Mouse (Mus musculus): ENCODE results near the gene Mmp9. TPM values are rescaled to one million over a fixed set of nuclear protein-coding genes. Genes with fewer than 3 reads are reported as not detected.

The Mmp9 gene
- polyA plus RNA-seq, 1 experiment = 1.8 TPM

- no peak for DNase-seq
- Histone ChIP-seq H3K4me1 (ENCODE audit: control insufficient read depth, insufficient read depth, low read length) (peaks cover 10% of the 10 kb centered on the region; the same call in 1 of the 2 replicates), H3K36me3 (ENCODE audit: control insufficient read depth, insufficient read depth, low read length) (peaks cover 8% of the 10 kb centered on the region; the same call in 1 of the 2 replicates), H3K4me3 (ENCODE audit: insufficient read depth, low read depth, low read length) (no peak overlapping the region), H3K27ac (ENCODE audit: insufficient read depth, low read depth, low read length) (no peak overlapping the region), H3K27me3 (replicated peaks; ENCODE audit: control insufficient read depth, insufficient read depth, low read length) (no peaks in the 10 kb centered on the region)
- 96% methylated on average over 12 of the region's 12 CpGs for WGBS
- no peak for TF ChIP-seq CTCF (conservative IDR thresholded peaks at IDR 0.05; ENCODE audit: insufficient read depth, insufficient read length, low read depth, low read length)
- no peak for TF ChIP-seq POLR2A (IDR thresholded peaks at IDR 0.05; ENCODE audit: low read depth, low read length)
Measured at GRCm38 (mm10) chr2:164907511-164907910, 33.1 kb upstream of the Mmp9 start.

GRCm38 (mm10) chr2:164908011-164908410 lies 32.6 kb upstream of the Mmp9 start:
- TF ChIP-seq CTCF (conservative IDR thresholded peaks at IDR 0.05; ENCODE audit: insufficient read depth, insufficient read length, low read depth, low read length) (no peak), POLR2A (IDR thresholded peaks at IDR 0.05; ENCODE audit: low read depth, low read length) (no peak)
- no peak for DNase-seq
- WGBS = 94% methylated on average over 5 of the region's 5 CpGs
- Histone ChIP-seq H3K4me3 (ENCODE audit: insufficient read depth, low read depth, low read length) (no peak overlapping the region), H3K27ac (ENCODE audit: insufficient read depth, low read depth, low read length) (no peak overlapping the region), H3K27me3 (replicated peaks; ENCODE audit: control insufficient read depth, insufficient read depth, low read length) (no peaks in the 10 kb centered on the region), H3K4me1 (ENCODE audit: control insufficient read depth, insufficient read depth, low read length) (peaks cover 10% of the 10 kb centered on the region; the same call in 1 of the 2 replicates), H3K36me3 (ENCODE audit: control insufficient read depth, insufficient read depth, low read length) (peaks cover 8% of the 10 kb centered on the region; the same call in 1 of the 2 replicates)

GRCm38 (mm10) chr2:164909100-164909499 lies 31.5 kb upstream of the Mmp9 start:
- no peaks in the 10 kb centered on the region for H3K27me3 ChIP-seq (replicated peaks; ENCODE audit: control insufficient read depth, insufficient read depth, low read length)
- no peak for TF ChIP-seq CTCF (conservative IDR thresholded peaks at IDR 0.05; ENCODE audit: insufficient read depth, insufficient read length, low read depth, low read length)
- TF ChIP-seq POLR2A (IDR thresholded peaks at IDR 0.05; ENCODE audit: low read depth, low read length) = no peak
- H3K36me3 ChIP-seq (ENCODE audit: control insufficient read depth, insufficient read depth, low read length) = peaks cover 8% of the 10 kb centered on the region; the same call in 1 of the 2 replicates
- WGBS = 95% methylated on average over 3 of the region's 3 CpGs
- no peak for DNase-seq
- H3K4me1 ChIP-seq (ENCODE audit: control insufficient read depth, insufficient read depth, low read length) = peaks cover 12% of the 10 kb centered on the region; the same call in 1 of the 2 replicates
- H3K27ac ChIP-seq (ENCODE audit: insufficient read depth, low read depth, low read length) = no peak overlapping the region
- H3K4me3 ChIP-seq (ENCODE audit: insufficient read depth, low read depth, low read length) = no peak overlapping the region

GRCm38 (mm10) chr2:164909542-164909941 lies 31.0 kb upstream of the Mmp9 start:
- Histone ChIP-seq H3K36me3 (ENCODE audit: control insufficient read depth, insufficient read depth, low read length) (peaks cover 8% of the 10 kb centered on the region; the same call in 1 of the 2 replicates), H3K27me3 (replicated peaks; ENCODE audit: control insufficient read depth, insufficient read depth, low read length) (no peaks in the 10 kb centered on the region), H3K4me1 (ENCODE audit: control insufficient read depth, insufficient read depth, low read length) (peaks cover 12% of the 10 kb centered on the region; the same call in 1 of the 2 replicates), H3K4me3 (ENCODE audit: insufficient read depth, low read depth, low read length) (0 out of 2 replicates have a peak overlapping the region, but pooled peaks have one; percentile 63), H3K27ac (ENCODE audit: insufficient read depth, low read depth, low read length) (no peak overlapping the region)
- DNase-seq = peak; percentile 67
- 68% methylated on average over 1 of the region's 1 CpGs for WGBS
- TF ChIP-seq POLR2A (IDR thresholded peaks at IDR 0.05; ENCODE audit: low read depth, low read length) (no peak), CTCF (conservative IDR thresholded peaks at IDR 0.05; ENCODE audit: insufficient read depth, insufficient read length, low read depth, low read length) (peak; percentile 74)

GRCm38 (mm10) chr2:164910360-164911061 lies 30.1 kb upstream of the Mmp9 start:
- peaks cover 8% of the 10 kb centered on the region; the same call in 1 of the 2 replicates for H3K36me3 ChIP-seq (ENCODE audit: control insufficient read depth, insufficient read depth, low read length)
- peak overlapping the region; percentile 72 for H3K27ac ChIP-seq (ENCODE audit: insufficient read depth, low read depth, low read length)
- H3K27me3 ChIP-seq (replicated peaks; ENCODE audit: control insufficient read depth, insufficient read depth, low read length) = no peaks in the 10 kb centered on the region
- H3K4me1 ChIP-seq (ENCODE audit: control insufficient read depth, insufficient read depth, low read length) = peaks cover 12% of the 10 kb centered on the region; the same call in 1 of the 2 replicates
- no peak for DNase-seq
- peak overlapping the region; percentile 63 for H3K4me3 ChIP-seq (ENCODE audit: insufficient read depth, low read depth, low read length)
- TF ChIP-seq CTCF (conservative IDR thresholded peaks at IDR 0.05; ENCODE audit: insufficient read depth, insufficient read length, low read depth, low read length) = no peak
- TF ChIP-seq POLR2A (IDR thresholded peaks at IDR 0.05; ENCODE audit: low read depth, low read length) = no peak
- 3% methylated on average over 37 of the region's 37 CpGs for WGBS

- DNase-seq = peak; percentile 96
- TF ChIP-seq POLR2A (IDR thresholded peaks at IDR 0.05; ENCODE audit: low read depth, low read length) (peak; percentile 55), CTCF (conservative IDR thresholded peaks at IDR 0.05; ENCODE audit: insufficient read depth, insufficient read length, low read depth, low read length) (0 out of 2 replicates have a peak, but pooled peaks have one; percentile 3)
- WGBS = under 1% methylated on average over 91 of the region's 91 CpGs
- no peaks in the 10 kb centered on the region for H3K27me3 ChIP-seq (replicated peaks; ENCODE audit: control insufficient read depth, insufficient read depth, low read length)
- H3K4me1 ChIP-seq (ENCODE audit: control insufficient read depth, insufficient read depth, low read length) = peaks cover 12% of the 10 kb centered on the region; the same call in 1 of the 2 replicates
- peak within 1 kb of the TSS; percentile 95 for H3K27ac ChIP-seq (ENCODE audit: insufficient read depth, low read depth, low read length)
- peak within 1 kb of the TSS; percentile 63 for H3K4me3 ChIP-seq (ENCODE audit: insufficient read depth, low read depth, low read length)
- H3K36me3 ChIP-seq (ENCODE audit: control insufficient read depth, insufficient read depth, low read length) = peaks cover 3% of the 10 kb centered on the region; the same call in 1 of the 2 replicates
Measured at GRCm38 (mm10) chr2:164911086-164912048, 29.2 kb upstream of the Mmp9 start, which contains the start of gene Zfp335. Gene Zfp335, minus strand, starts transcription at chr2:164911757.

Data from kidney, adult 2 months (tissue).